Mouse (Mus musculus): Measurements from ENCODE around the gene Lpp. TPM values are rescaled to one million over a fixed set of nuclear protein-coding genes. Genes with fewer than 3 reads are reported as not detected.

The Lpp gene
- total and polyA plus RNA-seq, 3 experiments = not detected

- H3K27ac ChIP-seq (ENCODE audit: control insufficient read depth, low read depth, low read length) = no peak overlapping the region
- no peak overlapping the region for H3K9ac ChIP-seq (ENCODE audit: control insufficient read depth, low read depth, low read length, poor library complexity, severe bottlenecking)
- no peak for DNase-seq (ENCODE audit: low read depth, low spot score)
- H3K36me3 ChIP-seq (ENCODE audit: control insufficient read depth in 1 of 2, insufficient read depth in 2 of 2, low read length in 2 of 2) = no peaks in the 10 kb centered on the region
- no peaks in the 10 kb centered on the region for H3K4me1 ChIP-seq (ENCODE audit: control insufficient read depth in 1 of 2, insufficient read depth in 2 of 2, low read length in 2 of 2)
- no peak for TF ChIP-seq POLR2A (IDR thresholded peaks at IDR 0.05; ENCODE audit: control insufficient read depth in 1 of 2, insufficient read depth in 1 of 2, low read depth in 1 of 2, low read length in 2 of 2, poor library complexity in 1 of 2)
- TF ChIP-seq UBTF (IDR thresholded peaks at IDR 0.05; ENCODE audit: borderline replicate concordance, insufficient read depth, low read depth, low read length) = no peak
- no peak for TF ChIP-seq MXI1 (IDR thresholded peaks at IDR 0.05; ENCODE audit: low read depth, low read length)
- TF ChIP-seq ETS1 (IDR thresholded peaks at IDR 0.05; ENCODE audit: low read depth, low read length) = no peak
- no peak for TF ChIP-seq MAZ (IDR thresholded peaks at IDR 0.05; ENCODE audit: low read depth, low read length)
- H3K9me3 ChIP-seq (replicated peaks; ENCODE audit: insufficient read depth, low read length) = no peaks in the 10 kb centered on the region
- H3K27me3 ChIP-seq (ENCODE audit: control insufficient read depth in 1 of 2, insufficient read depth in 2 of 2, low read length in 2 of 2) = no peaks in the 10 kb centered on the region
- no peak overlapping the region for H3K4me3 ChIP-seq (ENCODE audit: control insufficient read depth in 1 of 2, insufficient read depth in 1 of 2, low read depth in 2 of 2, low read length in 2 of 2)
- H3K79me2 ChIP-seq (ENCODE audit: control insufficient read depth, insufficient read depth, low read length, poor library complexity) = no peaks in the 10 kb centered on the region
Measured at GRCm38 (mm10) chr16:24958661-24959060, 565.4 kb downstream of the Lpp start.

- no peak overlapping the region for H3K4me3 ChIP-seq (ENCODE audit: control insufficient read depth in 1 of 2, insufficient read depth in 1 of 2, low read depth in 2 of 2, low read length in 2 of 2)
Measured at GRCm38 (mm10) chr16:24960901-24961806, 567.8 kb downstream of the Lpp start.

GRCm38 (mm10) chr16:24964311-24964710 lies 571.0 kb downstream of the Lpp start:
- Histone ChIP-seq H3K27me3 (ENCODE audit: control insufficient read depth in 1 of 2, insufficient read depth in 2 of 2, low read length in 2 of 2) (no peaks in the 10 kb centered on the region), H3K9ac (ENCODE audit: control insufficient read depth, low read depth, low read length, poor library complexity, severe bottlenecking) (no peak overlapping the region), H3K4me3 (ENCODE audit: control insufficient read depth in 1 of 2, insufficient read depth in 1 of 2, low read depth in 2 of 2, low read length in 2 of 2) (no peak overlapping the region), H3K4me1 (ENCODE audit: control insufficient read depth in 1 of 2, insufficient read depth in 2 of 2, low read length in 2 of 2) (no peaks in the 10 kb centered on the region), H3K27ac (ENCODE audit: control insufficient read depth, low read depth, low read length) (no peak overlapping the region), H3K9me3 (replicated peaks; ENCODE audit: insufficient read depth, low read length) (no peaks in the 10 kb centered on the region), H3K36me3 (ENCODE audit: control insufficient read depth in 1 of 2, insufficient read depth in 2 of 2, low read length in 2 of 2) (no peaks in the 10 kb centered on the region), H3K79me2 (ENCODE audit: control insufficient read depth, insufficient read depth, low read length, poor library complexity) (no peaks in the 10 kb centered on the region)
- DNase-seq (ENCODE audit: low read depth, low spot score) = peak; percentile 6
- TF ChIP-seq KAT2A (conservative IDR thresholded peaks at IDR 0.05; ENCODE audit: low read depth, low read length) = no peak
- no peak for TF ChIP-seq MAZ (IDR thresholded peaks at IDR 0.05; ENCODE audit: low read depth, low read length)
- no peak for TF ChIP-seq HCFC1 (IDR thresholded peaks at IDR 0.05; ENCODE audit: low read depth, low read length)
- TF ChIP-seq USF2 (IDR thresholded peaks at IDR 0.05; ENCODE audit: borderline replicate concordance in 1 of 2, insufficient read depth in 1 of 2, low read depth in 1 of 2, low read length in 2 of 2) = no peak
- no peak for TF ChIP-seq RAD21 (IDR thresholded peaks at IDR 0.05; ENCODE audit: low read depth, low read length)
- TF ChIP-seq NELFE (IDR thresholded peaks at IDR 0.05; ENCODE audit: low read depth, low read length) = no peak
- TF ChIP-seq SMC3 (IDR thresholded peaks at IDR 0.05; ENCODE audit: low read depth, low read length) = no peak
- TF ChIP-seq CHD1 (IDR thresholded peaks at IDR 0.05; ENCODE audit: low read depth, low read length) = no peak

More at GRCm38 (mm10) chr16:24960901-24961806, 567.8 kb downstream of the Lpp start:
- no peak for DNase-seq (ENCODE audit: low read depth, low spot score)
- TF ChIP-seq MXI1 (IDR thresholded peaks at IDR 0.05; ENCODE audit: low read depth, low read length) (no peak), HCFC1 (IDR thresholded peaks at IDR 0.05; ENCODE audit: low read depth, low read length) (no peak), NRF1 (IDR thresholded peaks at IDR 0.05; ENCODE audit: insufficient read depth, low read depth, low read length, poor library complexity, severe bottlenecking) (no peak), GABPA (IDR thresholded peaks at IDR 0.05; ENCODE audit: low read depth, low read length) (no peak), KAT2A (conservative IDR thresholded peaks at IDR 0.05; ENCODE audit: low read depth, low read length) (no peak), E2F4 (IDR thresholded peaks at IDR 0.05; ENCODE audit: borderline replicate concordance, low read depth, low read length) (no peak), ELF1 (IDR thresholded peaks at IDR 0.05; ENCODE audit: low read depth, low read length) (no peak), POLR2AphosphoS5 (IDR thresholded peaks at IDR 0.05; ENCODE audit: borderline replicate concordance, low read depth, low read length) (no peak), TCF12 (IDR thresholded peaks at IDR 0.05; ENCODE audit: low read depth, low read length) (no peak), POLR2AphosphoS2 (IDR thresholded peaks at IDR 0.05; ENCODE audit: low read length) (no peak), POLR2A (IDR thresholded peaks at IDR 0.05; ENCODE audit: control insufficient read depth in 1 of 2, insufficient read depth in 1 of 2, low read depth in 1 of 2, low read length in 2 of 2, poor library complexity in 1 of 2) (no peak), CHD1 (IDR thresholded peaks at IDR 0.05; ENCODE audit: low read depth, low read length) (no peak), UBTF (IDR thresholded peaks at IDR 0.05; ENCODE audit: borderline replicate concordance, insufficient read depth, low read depth, low read length) (no peak), SIN3A (IDR thresholded peaks at IDR 0.05; ENCODE audit: low read length) (no peak), CTCF (IDR thresholded peaks at IDR 0.05 in 2 of 3, conservative IDR thresholded peaks at IDR 0.05 in 1 of 3; ENCODE audit: control insufficient read depth in 1 of 3, insufficient read depth in 1 of 3, low read depth in 2 of 3, low read length in 3 of 3, poor library complexity in 1 of 3, severe bottlenecking in 1 of 3) (no peak), ZMIZ1 (IDR thresholded peaks at IDR 0.05; ENCODE audit: low read depth, low read length) (no peak), USF1 (IDR thresholded peaks at IDR 0.05; ENCODE audit: low read depth, low read length) (no peak)
- Histone ChIP-seq H3K79me2 (ENCODE audit: control insufficient read depth, insufficient read depth, low read length, poor library complexity) (no peaks in the 10 kb centered on the region), H3K36me3 (ENCODE audit: control insufficient read depth in 1 of 2, insufficient read depth in 2 of 2, low read length in 2 of 2) (no peaks in the 10 kb centered on the region), H3K4me1 (ENCODE audit: control insufficient read depth in 1 of 2, insufficient read depth in 2 of 2, low read length in 2 of 2) (no peaks in the 10 kb centered on the region), H3K9me3 (replicated peaks; ENCODE audit: insufficient read depth, low read length) (no peaks in the 10 kb centered on the region), H3K9ac (ENCODE audit: control insufficient read depth, low read depth, low read length, poor library complexity, severe bottlenecking) (no peak overlapping the region), H3K27me3 (ENCODE audit: control insufficient read depth in 1 of 2, insufficient read depth in 2 of 2, low read length in 2 of 2) (no peaks in the 10 kb centered on the region), H3K27ac (ENCODE audit: control insufficient read depth, low read depth, low read length) (no peak overlapping the region)
